Mouse (Mus musculus) forebrain, embryonic 15.5 days (tissue): ENCODE measurements around the gene Wfdc5. TPM values are rescaled to one million over a fixed set of nuclear protein-coding genes. Genes with fewer than 3 reads are reported as not detected.

ENCODE experiments used
- ATAC-seq: fragments of 200-750 bp; cut with Nextera tagmentation; replicated peaks from 2 replicates; pipeline ENCODE4 v1.8.0; 2017; ENCODE audit warnings: mild to moderate bottlenecking, moderate TSS enrichment, moderate library complexity
- H3K27ac ChIP-seq: fragments of 300-500 bp; sonication (generic); replicated peaks from 2 replicates; pipeline ENCODE4 v1.5.1; 2015; ENCODE audit warnings: mild to moderate bottlenecking, inconsistent platforms
- H3K27me3 ChIP-seq: fragments of 300-500 bp; sonication (generic); 2 replicates; pipeline ENCODE4 v1.6.1; 2015; ENCODE audit warnings: inconsistent platforms
- H3K36me3 ChIP-seq: fragments of 300-500 bp; sonication (generic); 2 replicates; pipeline ENCODE4 v1.6.1; 2015; ENCODE audit warnings: mild to moderate bottlenecking, inconsistent platforms
- H3K4me1 ChIP-seq: fragments of 300-500 bp; sonication (generic); 2 replicates; pipeline ENCODE4 v1.6.1; 2015; ENCODE audit warnings: inconsistent platforms
- H3K4me2 ChIP-seq: fragments of 300-500 bp; sonication (generic); replicated peaks from 2 replicates; pipeline ENCODE4 v1.6.1; 2015; ENCODE audit warnings: mild to moderate bottlenecking, inconsistent platforms
- H3K4me3 ChIP-seq: fragments of 300-500 bp; sonication (generic); 2 replicates; pipeline ENCODE4 v1.5.1; 2015; ENCODE audit warnings: mild to moderate bottlenecking, inconsistent platforms
- H3K9ac ChIP-seq: fragments of 300-500 bp; sonication (generic); replicated peaks from 2 replicates; pipeline ENCODE4 v1.6.1; 2015; ENCODE audit warnings: mild to moderate bottlenecking, inconsistent platforms
- H3K9me3 ChIP-seq: fragments of 300-500 bp; sonication (generic); 2 replicates; pipeline ENCODE4 v1.6.1; 2016; ENCODE audit warnings: inconsistent platforms
- WGBS: fragments of 180-500 bp; shearing (Covaris S2); methylation state at CpG from one replicate; pipeline ENCODE4 v1.1.7; 2015; ENCODE audit warnings: mixed read lengths; 5-methylcytosine and 5-hydroxymethylcytosine counted together
- polyA plus RNA-seq: library from polyadenylated mRNA; unstranded; fragments of >200 nt; fragmentation: Nextera tagmentation; extraction: Ambion mirVana; gene quantifications from 2 replicates; pipeline ENCODE4 v1.2.1, GENCODE M21; 2015

Wfdc5 gene
- polyA plus RNA-seq, 1 experiment from 2014 or later: not detected

GRCm38 (mm10) chr2:164170326-164170725, 12.2 kb downstream of the Wfdc5 start:
- no peak overlapping the region for H3K4me3 ChIP-seq
- no peak for ATAC-seq
- H3K27ac ChIP-seq: no peak overlapping the region
- H3K9me3 ChIP-seq: no peaks in the 10 kb centered on the region
- peaks cover 72% of the 10 kb centered on the region for H3K27me3 ChIP-seq
- peaks cover 23% of the 10 kb centered on the region for H3K4me1 ChIP-seq
- 3% methylated on average over 11 of the region's 11 CpGs for WGBS
- no peaks in the 10 kb centered on the region for H3K36me3 ChIP-seq
- H3K9ac ChIP-seq: no peak overlapping the region
- H3K4me2 ChIP-seq: peak overlapping the region; percentile 51

GRCm38 (mm10) chr2:164168571-164168946, 14.0 kb downstream of the Wfdc5 start:
- WGBS: 9% methylated on average over 40 of the region's 42 CpGs
- peaks cover 72% of the 10 kb centered on the region for H3K27me3 ChIP-seq
- peak overlapping the region; percentile 43 for H3K4me3 ChIP-seq
- peak overlapping the region; percentile 54 for H3K4me2 ChIP-seq
- no peaks in the 10 kb centered on the region for H3K9me3 ChIP-seq
- peaks cover 23% of the 10 kb centered on the region for H3K4me1 ChIP-seq
- H3K9ac ChIP-seq: no peak overlapping the region; the same call in 1 of the 2 replicates
- no peak overlapping the region for H3K27ac ChIP-seq
- no peaks in the 10 kb centered on the region for H3K36me3 ChIP-seq
- peak; percentile 68 for ATAC-seq

GRCm38 (mm10) chr2:164167752-164168570, 14.6 kb downstream of the Wfdc5 start:
- WGBS: 14% methylated on average over 90 of the region's 90 CpGs
- peaks cover 66% of the 10 kb centered on the region for H3K27me3 ChIP-seq
- H3K9ac ChIP-seq: peak overlapping the region; percentile 24; the same call in 1 of the 2 replicates

GRCm38 (mm10) chr2:164164941-164165340, 17.6 kb downstream of the Wfdc5 start:
- no peak overlapping the region for H3K4me3 ChIP-seq
- H3K27ac ChIP-seq: no peak overlapping the region
- H3K4me2 ChIP-seq: no peak overlapping the region
- no peaks in the 10 kb centered on the region for H3K9me3 ChIP-seq
- peaks cover 42% of the 10 kb centered on the region for H3K27me3 ChIP-seq
- H3K9ac ChIP-seq: no peak overlapping the region
- peaks cover 12% of the 10 kb centered on the region for H3K4me1 ChIP-seq
- H3K36me3 ChIP-seq: no peaks in the 10 kb centered on the region
- WGBS: 91% methylated on average over 5 of the region's 5 CpGs
- no peak for ATAC-seq

More at GRCm38 (mm10) chr2:164167752-164168570, 14.6 kb downstream of the Wfdc5 start:
- no peak overlapping the region for H3K27ac ChIP-seq
- ATAC-seq: peak; percentile 60
- H3K4me3 ChIP-seq: peak overlapping the region; percentile 43
- peak overlapping the region; percentile 54 for H3K4me2 ChIP-seq
- H3K9me3 ChIP-seq: no peaks in the 10 kb centered on the region
- peaks cover 23% of the 10 kb centered on the region for H3K4me1 ChIP-seq
- no peaks in the 10 kb centered on the region for H3K36me3 ChIP-seq

- Histone ChIP-seq H3K27ac (no peak overlapping the region), H3K36me3 (no peaks in the 10 kb centered on the region), H3K4me3 (no peak overlapping the region), H3K4me2 (no peak overlapping the region), H3K4me1 (no peaks in the 10 kb centered on the region), H3K27me3 (peaks cover 8% of the 10 kb centered on the region), H3K9me3 (no peaks in the 10 kb centered on the region), H3K9ac (no peak overlapping the region)
- whole genome bisulfite sequencing: 85% methylated on average over 11 of the region's 11 CpGs
- ATAC-seq: no peak
Measured at GRCm38 (mm10) chr2:164161515-164162055, 21.0 kb downstream of the Wfdc5 start.

GRCm38 (mm10) chr2:164158838-164159237, 23.7 kb downstream of the Wfdc5 start:
- Histone ChIP-seq H3K27me3 (no peaks in the 10 kb centered on the region), H3K27ac (no peak overlapping the region), H3K4me1 (no peaks in the 10 kb centered on the region), H3K4me3 (no peak overlapping the region), H3K36me3 (0 out of 2 replicates have a peak, but pooled peaks cover 3% of the 10 kb centered on the region), H3K9me3 (no peaks in the 10 kb centered on the region), H3K9ac (no peak overlapping the region), H3K4me2 (no peak overlapping the region)
- WGBS: 98% methylated on average over 2 of the region's 2 CpGs
- ATAC-seq: no peak

GRCm38 (mm10) chr2:164156158-164156557, 26.4 kb downstream of the Wfdc5 start:
- Histone ChIP-seq H3K4me1 (no peaks in the 10 kb centered on the region), H3K27me3 (no peaks in the 10 kb centered on the region), H3K4me3 (no peak overlapping the region), H3K27ac (no peak overlapping the region), H3K36me3 (peaks cover 24% of the 10 kb centered on the region), H3K4me2 (no peak overlapping the region), H3K9ac (no peak overlapping the region), H3K9me3 (no peaks in the 10 kb centered on the region)
- 84% methylated on average over 7 of the region's 7 CpGs for WGBS
- no peak for ATAC-seq

- H3K36me3 ChIP-seq: peaks cover 24% of the 10 kb centered on the region
- 93% methylated on average over 10 of the region's 10 CpGs for WGBS
Measured at GRCm38 (mm10) chr2:164154007-164154406, 28.5 kb downstream of the Wfdc5 start.

GRCm38 (mm10) chr2:164152341-164152740, 30.2 kb downstream of the Wfdc5 start:
- Histone ChIP-seq H3K27me3 (no peaks in the 10 kb centered on the region), H3K4me3 (no peak overlapping the region), H3K9ac (no peak overlapping the region), H3K4me1 (no peaks in the 10 kb centered on the region), H3K4me2 (no peak overlapping the region), H3K9me3 (no peaks in the 10 kb centered on the region), H3K36me3 (peaks cover 24% of the 10 kb centered on the region), H3K27ac (no peak overlapping the region)
- WGBS: 95% methylated on average over 11 of the region's 11 CpGs
- no peak for ATAC-seq

More at GRCm38 (mm10) chr2:164154007-164154406, 28.5 kb downstream of the Wfdc5 start:
- Histone ChIP-seq H3K9ac (no peak overlapping the region), H3K9me3 (no peaks in the 10 kb centered on the region), H3K27me3 (no peaks in the 10 kb centered on the region), H3K27ac (no peak overlapping the region), H3K4me3 (no peak overlapping the region), H3K4me1 (no peaks in the 10 kb centered on the region), H3K4me2 (no peak overlapping the region)
- no peak for ATAC-seq

GRCm38 (mm10) chr2:164150086-164150760, 32.3 kb downstream of the Wfdc5 start:
- Histone ChIP-seq H3K9me3 (no peaks in the 10 kb centered on the region), H3K36me3 (peaks cover 24% of the 10 kb centered on the region), H3K4me2 (no peak overlapping the region), H3K4me3 (no peak overlapping the region), H3K27ac (no peak overlapping the region), H3K9ac (no peak overlapping the region), H3K4me1 (no peaks in the 10 kb centered on the region), H3K27me3 (no peaks in the 10 kb centered on the region)
- 54% methylated on average over 14 of the region's 14 CpGs for WGBS
- no peak for ATAC-seq

- Histone ChIP-seq H3K27me3 (no peaks in the 10 kb centered on the region), H3K27ac (no peak overlapping the region), H3K9ac (no peak overlapping the region), H3K9me3 (no peaks in the 10 kb centered on the region), H3K4me2 (no peak overlapping the region), H3K4me1 (no peaks in the 10 kb centered on the region), H3K36me3 (peaks cover 4% of the 10 kb centered on the region; the same call in 1 of the 2 replicates), H3K4me3 (no peak overlapping the region)
- ATAC-seq: no peak
- 93% methylated on average over 12 of the region's 12 CpGs for WGBS
Measured at GRCm38 (mm10) chr2:164146556-164146955, 36.0 kb downstream of the Wfdc5 start.

- Histone ChIP-seq H3K4me2 (no peak overlapping the region), H3K36me3 (no peaks in the 10 kb centered on the region), H3K9ac (no peak overlapping the region), H3K4me1 (no peaks in the 10 kb centered on the region), H3K4me3 (no peak overlapping the region), H3K27me3 (no peaks in the 10 kb centered on the region), H3K27ac (no peak overlapping the region), H3K9me3 (no peaks in the 10 kb centered on the region)
- ATAC-seq: no peak
- 91% methylated on average over 10 of the region's 10 CpGs for WGBS
Measured at GRCm38 (mm10) chr2:164144541-164144940, 38.0 kb downstream of the Wfdc5 start.
